Mouse (Mus musculus) spleen, postnatal 36 days (tissue): Measurements from ENCODE around the gene Prelid3b.
A peak's percentile ranks its signal among the peaks of the same experiment; 100 is the strongest.

ENCODE experiments used
- DNase-seq, 2 experiments: peaks; one replicate each; pipeline ENCODE4 v3.0.0; 2022; ENCODE audit warnings: low spot score in 2 of 2, mixed read lengths in 1 of 2

Prelid3b gene

DNA sequence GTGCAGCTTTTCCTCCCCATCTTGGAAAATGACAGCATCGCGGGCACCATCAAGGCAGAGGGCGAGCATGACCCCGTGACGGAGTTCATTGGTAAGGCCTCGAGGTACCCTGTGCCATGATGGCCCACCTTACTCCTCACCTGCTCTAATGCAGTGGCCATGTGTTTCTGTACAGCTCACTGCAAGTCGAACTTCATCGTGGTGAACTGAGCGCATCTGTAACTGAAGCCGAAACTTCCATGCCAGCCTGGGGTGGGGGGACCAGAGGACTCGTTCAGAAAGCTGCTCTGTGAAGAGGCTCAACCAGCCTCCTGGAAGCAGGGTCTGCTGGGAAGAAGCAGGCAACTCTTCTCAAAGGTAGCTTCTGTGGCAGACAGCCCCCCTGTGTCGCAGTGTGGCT, 46.0 kb downstream of the Prelid3b start:
- DNase-seq = no peak

DNA sequence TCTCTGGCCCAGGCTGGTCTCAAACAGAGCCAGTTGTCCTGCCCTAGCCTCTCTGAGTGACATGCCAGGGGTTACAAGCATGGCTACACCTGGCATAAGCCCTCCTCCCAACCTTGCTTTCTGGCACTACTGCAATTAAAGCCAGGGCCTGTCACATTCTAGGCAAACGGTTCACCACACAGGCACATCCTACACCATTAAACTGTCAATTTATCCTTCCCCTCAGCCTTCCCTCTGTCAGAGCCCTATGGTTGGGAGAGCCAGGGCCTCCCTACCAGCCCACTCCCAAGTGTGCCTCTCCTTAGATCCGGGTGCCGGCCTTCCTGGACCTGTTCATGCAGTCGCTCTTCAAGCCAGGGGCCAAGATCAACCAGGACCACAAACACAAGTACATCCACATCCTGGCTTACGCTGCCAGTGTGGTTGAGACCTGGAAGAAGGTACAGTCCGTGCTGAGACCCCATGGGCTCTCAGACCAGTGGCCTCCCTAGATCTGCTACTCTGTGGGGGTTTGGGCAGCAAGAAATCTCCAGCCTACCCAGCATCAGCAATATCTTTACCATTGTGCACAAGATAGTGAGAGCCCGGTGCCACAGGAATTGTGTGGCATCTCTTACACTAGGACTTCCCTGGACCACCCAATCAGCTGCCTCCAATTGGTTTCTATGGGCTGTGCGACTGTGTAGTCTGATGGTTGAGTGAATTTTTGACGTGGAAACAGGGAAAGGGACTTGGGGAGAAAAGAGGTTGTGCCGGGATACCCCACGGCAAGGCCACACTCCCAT, 48.4 kb downstream of the Prelid3b start:
- no peak for DNase-seq

DNA sequence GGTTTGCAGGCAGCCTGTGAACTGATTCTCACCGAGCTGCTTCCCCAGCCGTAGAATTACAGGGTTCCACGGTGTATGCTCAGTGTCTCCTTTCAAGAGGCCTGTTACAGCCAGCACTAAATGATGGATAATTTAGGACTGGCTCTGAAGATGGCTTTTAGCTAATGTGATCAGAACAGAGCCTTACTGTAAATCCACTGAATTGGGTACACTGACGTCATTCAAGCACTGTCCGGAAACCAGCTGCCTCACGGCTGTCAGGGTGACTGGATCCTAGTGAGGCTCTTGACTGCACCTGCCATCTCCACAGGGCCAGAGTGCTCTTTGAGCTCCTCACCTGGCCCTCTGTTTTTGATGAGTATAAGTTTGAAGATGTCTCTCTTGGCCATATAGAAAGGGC, 51.8 kb downstream of the Prelid3b start:
- DNase-seq = no peak

DNA sequence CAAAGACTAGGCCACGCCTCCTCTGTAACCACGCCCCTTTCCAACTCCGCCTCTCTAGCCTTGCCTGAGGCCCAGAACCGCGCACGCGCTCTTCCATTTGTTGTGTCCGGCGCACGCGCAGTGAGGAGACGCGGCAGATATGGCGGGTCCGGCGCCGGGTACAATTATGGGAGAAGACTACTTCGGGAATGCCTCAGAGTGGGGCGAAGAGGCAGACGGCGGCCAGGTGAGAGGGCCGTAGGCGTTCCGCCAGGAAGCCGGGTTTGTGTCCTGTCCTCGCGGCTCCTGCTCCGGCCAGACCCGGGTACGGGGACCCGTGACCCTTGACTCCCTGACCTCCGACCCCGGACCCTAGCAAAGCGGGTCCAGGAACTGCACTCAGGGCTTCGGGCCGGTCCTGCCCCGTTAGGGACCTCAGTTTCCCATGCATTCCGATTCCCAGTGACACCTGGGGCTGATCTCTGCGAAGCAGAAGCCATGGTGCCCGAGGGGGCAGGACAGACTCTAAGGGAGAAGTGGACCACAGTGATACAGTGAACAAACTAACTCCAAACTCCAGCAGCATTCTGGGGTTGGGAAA, 57.1 kb downstream of the Prelid3b start, which contains the start of gene Nelfcd:
Gene Nelfcd (plus strand): TSS at position 74 of the 580 bp plus-strand sequence.
- DNase-seq = peak; percentile 93 to 96
